Mouse (Mus musculus) layer of hippocampus, adult 2 months (tissue): ENCODE measurements around the gene Fndc1. TPM values are rescaled to one million over a fixed set of nuclear protein-coding genes. Genes with fewer than 3 reads are reported as not detected.

ENCODE experiments used
- DNase-seq, 2 experiments: peaks; one replicate each; pipeline ENCODE4 v3.0.0; 2022; ENCODE audit warnings: low spot score in 2 of 2
- H3K27ac ChIP-seq: fragments of 200-600 bp; 2 replicates; pipeline ENCODE4 v1.8.1; 2022
- H3K4me3 ChIP-seq: fragments of 200-600 bp; 2 replicates; pipeline ENCODE4 v1.8.1; 2022; ENCODE audit warnings: mild to moderate bottlenecking
- CTCF ChIP-seq: fragments of 200-600 bp; conservative IDR thresholded peaks from 2 replicates; pipeline ENCODE4 v1.8.1; 2022; ENCODE audit warnings: antibody characterized with exemption, mild to moderate bottlenecking, moderate library complexity
- total RNA-seq, 2 experiments: library from RNA; stranded (reverse); gene quantifications; 2 replicates each; pipeline ENCODE4 v1.2.3; 2021

The Fndc1 gene
- total RNA-seq, 2 experiments from 2014 or later: 14.9 to 15.4 TPM

- Histone ChIP-seq H3K4me3 (no peak overlapping the region), H3K27ac (no peak overlapping the region)
- DNase-seq: no peak
- TF ChIP-seq CTCF: no peak
Measured at GRCm38 (mm10) chr17:7855851-7856250, 28.7 kb upstream of the Fndc1 start.

- Histone ChIP-seq H3K4me3 (no peak overlapping the region), H3K27ac (no peak overlapping the region)
- no peak for DNase-seq
- TF ChIP-seq CTCF: no peak
Measured at GRCm38 (mm10) chr17:7851979-7852378, 24.9 kb upstream of the Fndc1 start.

GRCm38 (mm10) chr17:7851527-7851926 lies 24.4 kb upstream of the Fndc1 start:
- no peak for TF ChIP-seq CTCF
- no peak overlapping the region for H3K4me3 ChIP-seq
- DNase-seq: no peak
- H3K27ac ChIP-seq: no peak overlapping the region

- DNase-seq: no peak
- Histone ChIP-seq H3K4me3 (no peak overlapping the region), H3K27ac (no peak overlapping the region)
- no peak for TF ChIP-seq CTCF
Measured at GRCm38 (mm10) chr17:7850246-7850645, 23.1 kb upstream of the Fndc1 start.

GRCm38 (mm10) chr17:7840505-7841290 lies 13.6 kb upstream of the Fndc1 start:
- no peak for TF ChIP-seq CTCF
- Histone ChIP-seq H3K4me3 (no peak overlapping the region), H3K27ac (no peak overlapping the region)
- peak in 1 of 2 experiments; percentile 52 for DNase-seq

GRCm38 (mm10) chr17:7827586-7827985 lies 484 bp upstream of the Fndc1 start:
- peak overlapping the region; percentile 79; the same call in 1 of the 2 replicates for H3K27ac ChIP-seq
- TF ChIP-seq CTCF: no peak
- no peak for DNase-seq
- peak overlapping the region; percentile 73 for H3K4me3 ChIP-seq

- DNase-seq: no peak
- no peak overlapping the region for H3K4me3 ChIP-seq
- no peak for TF ChIP-seq CTCF
- no peak overlapping the region for H3K27ac ChIP-seq
Measured at GRCm38 (mm10) chr17:7825416-7825815, 1.7 kb downstream of the Fndc1 start.

GRCm38 (mm10) chr17:7821553-7822186 lies 5.4 kb downstream of the Fndc1 start:
- no peak overlapping the region for H3K27ac ChIP-seq
- peak; percentile 97 for TF ChIP-seq CTCF
- no peak overlapping the region for H3K4me3 ChIP-seq
- peak; percentile 52 to 76 for DNase-seq

- Histone ChIP-seq H3K4me3 (no peak overlapping the region), H3K27ac (no peak overlapping the region)
- DNase-seq: no peak
- TF ChIP-seq CTCF: no peak
Measured at GRCm38 (mm10) chr17:7820176-7820575, 6.9 kb downstream of the Fndc1 start.

- no peak for TF ChIP-seq CTCF
- DNase-seq: no peak
- Histone ChIP-seq H3K4me3 (no peak overlapping the region), H3K27ac (peak overlapping the region; percentile 67; the same call in 1 of the 2 replicates)
Measured at GRCm38 (mm10) chr17:7816602-7817001, 10.5 kb downstream of the Fndc1 start.

GRCm38 (mm10) chr17:7814433-7814832 lies 12.7 kb downstream of the Fndc1 start:
- no peak overlapping the region for H3K27ac ChIP-seq
- no peak for DNase-seq
- H3K4me3 ChIP-seq: no peak overlapping the region
- TF ChIP-seq CTCF: no peak

GRCm38 (mm10) chr17:7808043-7808442 lies 19.1 kb downstream of the Fndc1 start:
- Histone ChIP-seq H3K4me3 (no peak overlapping the region), H3K27ac (no peak overlapping the region)
- no peak for TF ChIP-seq CTCF
- no peak for DNase-seq

- DNase-seq: no peak
- Histone ChIP-seq H3K4me3 (no peak overlapping the region), H3K27ac (peak overlapping the region; percentile 48; the same call in 1 of the 2 replicates)
- TF ChIP-seq CTCF: no peak
Measured at GRCm38 (mm10) chr17:7805105-7805504, 22.0 kb downstream of the Fndc1 start.

GRCm38 (mm10) chr17:7802483-7802882 lies 24.6 kb downstream of the Fndc1 start:
- no peak for DNase-seq
- no peak for TF ChIP-seq CTCF
- no peak overlapping the region for H3K4me3 ChIP-seq
- no peak overlapping the region for H3K27ac ChIP-seq
